Mouse (Mus musculus) erythroblast, embryonic 14.5 days (primary cell): Measurements from ENCODE around the gene Atrnl1. TPM values are rescaled to one million over a fixed set of nuclear protein-coding genes. Genes with fewer than 3 reads are reported as not detected.
"Not testable (repeated sequence)": the region's sequence is repeated elsewhere in the genome, so short reads cannot be mapped to it uniquely, and the experiment has no call there.

Source experiments
- H3K27me3 ChIP-seq: 2 replicates; pipeline ENCODE4 v1.6.1; 2012; ENCODE audit warnings: inconsistent platforms; ENCODE audit not compliant: control insufficient read depth
- H3K36me3 ChIP-seq: 2 replicates; pipeline ENCODE4 v1.6.1; 2012; ENCODE audit warnings: mild to moderate bottlenecking, inconsistent platforms; ENCODE audit not compliant: control insufficient read depth
- H3K4me1 ChIP-seq: 2 replicates; pipeline ENCODE4 v1.6.1; 2012; ENCODE audit warnings: inconsistent platforms; ENCODE audit not compliant: control insufficient read depth
- H3K4me3 ChIP-seq: replicated peaks from 2 replicates; pipeline ENCODE3; 2012; ENCODE audit warnings: moderate library complexity, mild to moderate bottlenecking, inconsistent platforms
- H3K9me3 ChIP-seq: 2 replicates; pipeline ENCODE4 v1.6.1; 2012; ENCODE audit warnings: low read length, inconsistent platforms, mixed read lengths; ENCODE audit not compliant: control insufficient read depth
- GATA1 ChIP-seq: IDR thresholded peaks from 2 replicates; pipeline ENCODE4 v1.6.1; 2012; ENCODE audit warnings: low read length, inconsistent platforms, mixed read lengths
- TAL1 ChIP-seq: IDR thresholded peaks from 3 replicates; pipeline ENCODE4 v1.6.1; 2012; ENCODE audit warnings: low read length, inconsistent platforms, mixed read lengths
- polyA plus RNA-seq: library from polyadenylated mRNA; stranded (reverse); fragments of >175 nt; gene quantifications from 2 replicates; pipeline ENCODE4 v1.2.3, GENCODE M21; 2012

Atrnl1 gene
- polyA plus RNA-seq, 1 experiment = 0.02 TPM

GRCm38 (mm10) chr19:57657426-57658087 lies 46.7 kb downstream of the Atrnl1 start:
- Histone ChIP-seq H3K27me3 (no peaks in the 10 kb centered on the region), H3K9me3 (peaks cover 9% of the 10 kb centered on the region), H3K4me3 (no peak overlapping the region), H3K36me3 (peaks cover 19% of the 10 kb centered on the region), H3K4me1 (peaks cover 4% of the 10 kb centered on the region)
- TF ChIP-seq GATA1 (no peak), TAL1 (no peak)

DNA sequence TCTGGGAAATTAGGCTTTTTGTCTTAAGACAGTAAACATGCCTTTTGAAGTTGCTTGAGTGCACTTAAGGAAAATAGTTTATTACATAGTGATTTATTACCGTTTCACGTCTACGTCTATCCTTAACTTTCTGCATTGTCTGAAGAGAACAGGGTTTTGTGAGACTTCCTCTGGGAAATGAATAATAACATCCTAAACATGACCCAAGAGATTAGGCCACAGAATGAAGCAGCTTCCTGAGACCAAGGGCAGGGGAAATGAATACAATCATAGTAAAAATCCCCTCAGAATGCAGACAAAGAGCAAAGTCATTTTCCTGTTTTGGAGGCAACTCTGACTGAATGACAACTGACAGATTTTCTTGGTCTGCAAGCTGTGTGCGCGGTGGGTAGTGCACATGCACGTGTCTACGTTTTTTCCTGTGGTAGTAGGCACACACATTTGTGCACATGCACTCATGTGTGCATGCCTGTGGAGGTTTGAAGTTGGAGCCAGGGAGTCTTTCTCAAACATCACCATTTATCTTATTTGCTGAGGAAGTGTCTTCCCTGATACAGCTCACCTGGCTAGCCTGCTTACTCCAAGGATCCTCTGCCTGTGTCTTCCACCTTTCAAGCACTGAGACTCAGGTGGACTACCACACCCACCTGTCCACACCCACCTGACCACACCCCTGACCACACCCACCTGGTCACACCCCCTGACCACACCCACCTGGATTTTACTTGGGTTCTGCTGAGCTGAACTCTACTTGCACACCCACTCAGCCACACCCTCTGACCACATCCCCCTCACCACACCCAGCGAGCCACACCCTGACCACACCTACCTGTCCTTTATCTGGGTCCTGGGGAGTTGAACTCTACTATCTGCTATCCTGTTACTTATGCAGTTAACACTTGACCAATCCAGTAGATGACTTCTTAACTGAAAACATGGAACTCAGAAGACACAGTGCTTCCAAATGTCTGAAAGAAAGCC lies 47.6 kb downstream of the Atrnl1 start:
- Histone ChIP-seq H3K27me3 (no peaks in the 10 kb centered on the region), H3K9me3 (peaks cover 9% of the 10 kb centered on the region), H3K4me3 (no peak overlapping the region), H3K4me1 (peaks cover 4% of the 10 kb centered on the region), H3K36me3 (peaks cover 20% of the 10 kb centered on the region)
- no peak for TF ChIP-seq TAL1
- TF ChIP-seq GATA1 = no peak

DNA sequence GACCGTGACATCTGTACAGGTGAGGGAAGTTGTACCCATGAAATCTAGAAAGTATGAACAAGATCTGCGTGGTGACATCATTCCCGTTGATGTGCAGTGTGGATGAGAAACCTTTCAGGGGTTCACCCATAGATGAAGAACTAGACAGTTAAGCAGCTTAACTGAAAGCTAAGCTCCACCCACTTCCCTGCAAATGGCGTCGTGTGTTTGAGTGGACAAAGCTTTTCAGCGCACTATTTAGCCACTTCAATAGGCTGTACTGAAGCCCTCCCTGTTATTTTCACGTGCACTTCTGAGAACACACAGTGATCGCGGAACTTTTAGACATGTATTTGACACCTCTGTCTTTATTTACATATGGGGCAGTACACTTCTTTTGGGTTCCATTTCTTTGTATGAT lies 56.2 kb downstream of the Atrnl1 start:
- TF ChIP-seq GATA1 = no peak
- no peak for TF ChIP-seq TAL1
- Histone ChIP-seq H3K4me3 (no peak overlapping the region), H3K36me3 (peaks cover 4% of the 10 kb centered on the region), H3K27me3 (no peaks in the 10 kb centered on the region), H3K4me1 (no peaks in the 10 kb centered on the region), H3K9me3 (no peaks in the 10 kb centered on the region)

GRCm38 (mm10) chr19:57667946-57668345 lies 57.1 kb downstream of the Atrnl1 start:
- TF ChIP-seq TAL1 = no peak
- no peak for TF ChIP-seq GATA1
- H3K4me3 ChIP-seq = no peak overlapping the region

DNA sequence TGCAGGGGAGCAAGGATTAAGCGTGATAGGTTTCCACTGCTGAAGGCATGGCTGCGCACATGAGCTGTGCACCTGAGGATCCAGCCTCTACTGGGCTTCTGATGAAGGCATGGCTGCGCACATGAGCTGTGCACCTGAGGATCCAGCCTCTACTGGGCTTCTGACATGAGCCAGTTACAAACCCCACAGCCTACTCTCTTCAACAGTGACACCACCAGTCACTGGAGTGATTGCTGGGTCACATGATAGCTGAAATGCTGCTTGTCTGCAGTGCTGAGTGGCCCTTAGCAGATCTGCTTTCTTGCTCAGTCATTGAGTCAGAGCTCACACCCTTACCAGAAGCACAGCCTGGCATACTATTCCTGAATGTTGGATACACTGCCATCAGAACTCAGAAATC lies 68.6 kb downstream of the Atrnl1 start:
- Histone ChIP-seq H3K27me3 (no peaks in the 10 kb centered on the region), H3K36me3 (peaks cover 3% of the 10 kb centered on the region; the same call in 1 of the 2 replicates), H3K4me1 (no peaks in the 10 kb centered on the region), H3K4me3 (no peak overlapping the region), H3K9me3 (no peaks in the 10 kb centered on the region)
- no peak for TF ChIP-seq TAL1
- TF ChIP-seq GATA1 = no peak

More at GRCm38 (mm10) chr19:57667946-57668345, 57.1 kb downstream of the Atrnl1 start:
- Histone ChIP-seq H3K4me1 (no peaks in the 10 kb centered on the region), H3K36me3 (peaks cover 4% of the 10 kb centered on the region), H3K9me3 (no peaks in the 10 kb centered on the region), H3K27me3 (no peaks in the 10 kb centered on the region)

DNA sequence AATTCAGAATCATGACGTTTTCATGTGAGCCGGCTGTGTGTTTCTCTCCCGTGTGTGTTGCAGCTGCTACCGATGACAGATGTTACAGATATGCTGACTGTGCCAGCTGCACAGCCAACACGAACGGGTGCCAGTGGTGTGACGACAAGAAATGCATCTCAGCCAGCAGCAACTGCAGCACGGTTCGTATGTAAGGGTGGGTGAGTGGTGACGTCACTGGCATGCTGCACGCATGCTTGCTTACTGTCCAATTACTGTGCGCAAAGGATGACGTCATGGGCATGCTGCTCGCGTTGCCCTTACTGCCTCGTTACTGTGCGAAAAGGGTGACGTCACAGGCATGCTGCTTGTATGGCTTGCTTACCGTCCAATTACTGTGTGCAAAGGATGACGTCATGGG lies 75.8 kb downstream of the Atrnl1 start:
- Histone ChIP-seq H3K4me3 (no peak overlapping the region), H3K4me1 (no peaks in the 10 kb centered on the region), H3K27me3 (no peaks in the 10 kb centered on the region), H3K9me3 (no peaks in the 10 kb centered on the region), H3K36me3 (peaks cover 7% of the 10 kb centered on the region)
- TF ChIP-seq GATA1 (no peak), TAL1 (no peak)

- TF ChIP-seq TAL1 = no peak
- no peak for TF ChIP-seq GATA1
Observed at GRCm38 (mm10) chr19:57692566-57692965, 81.7 kb downstream of the Atrnl1 start.

DNA sequence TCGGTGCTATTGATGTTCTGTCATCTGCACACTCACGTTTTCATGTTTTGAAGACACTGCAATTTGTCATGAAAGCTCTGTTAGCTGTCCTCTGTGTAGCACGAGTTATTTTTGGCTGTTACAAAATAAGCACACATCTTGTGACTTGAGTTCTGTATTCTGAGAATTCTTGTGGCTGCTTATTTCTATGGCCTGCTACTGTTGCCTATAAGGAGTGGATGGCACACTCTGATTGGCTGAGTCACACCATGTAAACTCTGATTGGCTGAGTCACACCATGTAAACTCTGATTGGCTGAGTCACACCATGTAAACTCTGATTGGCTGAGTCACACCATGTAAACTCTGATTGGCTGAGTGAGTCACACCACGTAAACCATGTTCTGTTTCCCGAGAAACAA lies 85.9 kb downstream of the Atrnl1 start:
- H3K4me1 ChIP-seq, H3K4me3 ChIP-seq, H3K36me3 ChIP-seq, H3K9me3 ChIP-seq, H3K27me3 ChIP-seq: not testable (repeated sequence)

More at GRCm38 (mm10) chr19:57692566-57692965, 81.7 kb downstream of the Atrnl1 start:
- no peaks in the 10 kb centered on the region for H3K27me3 ChIP-seq
- H3K36me3 ChIP-seq = peaks cover 7% of the 10 kb centered on the region
- H3K9me3 ChIP-seq = no peaks in the 10 kb centered on the region
- H3K4me3 ChIP-seq = no peak overlapping the region
- H3K4me1 ChIP-seq = no peaks in the 10 kb centered on the region

DNA sequence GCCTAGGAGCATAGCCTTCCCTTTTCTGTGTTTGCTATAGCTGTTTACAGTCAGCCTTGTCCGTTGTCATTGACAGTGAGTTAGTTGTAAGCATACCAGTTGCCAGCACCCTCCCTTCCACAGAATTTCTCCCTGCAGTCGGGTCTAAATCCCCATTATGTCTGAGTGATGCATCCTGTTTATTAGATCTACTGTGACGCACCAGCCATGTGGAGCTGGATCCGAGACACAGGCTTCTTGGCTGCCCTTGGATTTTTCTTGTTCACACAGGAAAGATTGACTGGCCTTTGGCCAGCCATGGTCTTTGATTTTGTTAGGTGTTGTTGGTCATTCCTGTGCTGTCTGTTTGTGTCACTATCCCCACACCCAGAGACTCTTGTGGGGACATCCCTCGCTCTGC lies 102.3 kb downstream of the Atrnl1 start:
- no peak for TF ChIP-seq TAL1
- TF ChIP-seq GATA1 = no peak
- Histone ChIP-seq H3K9me3 (no peaks in the 10 kb centered on the region), H3K27me3 (no peaks in the 10 kb centered on the region), H3K4me1 (no peaks in the 10 kb centered on the region), H3K36me3 (peaks cover 7% of the 10 kb centered on the region; the same call in 1 of the 2 replicates), H3K4me3 (no peak overlapping the region)
